Mouse (Mus musculus) liver, embryonic 12.5 days (tissue): Measurements from ENCODE around the gene Krtap9-5. TPM values are rescaled to one million over a fixed set of nuclear protein-coding genes. Genes with fewer than 3 reads are reported as not detected.

Source experiments
- ATAC-seq: fragments of 200-750 bp; cut with Nextera tagmentation; 2 replicates; pipeline ENCODE4 v1.8.0; 2017; ENCODE audit warnings: moderate number of reproducible peaks, mild to moderate bottlenecking, moderate library complexity
- H3K27ac ChIP-seq: fragments of 300-500 bp; sonication (generic); 2 replicates; pipeline ENCODE4 v1.5.1; 2016; ENCODE audit warnings: mild to moderate bottlenecking
- H3K27me3 ChIP-seq: fragments of 300-500 bp; sonication (generic); replicated peaks from 2 replicates; pipeline ENCODE4 v1.6.1; 2016; ENCODE audit warnings: mild to moderate bottlenecking, moderate library complexity
- H3K36me3 ChIP-seq: fragments of 300-500 bp; sonication (generic); 2 replicates; pipeline ENCODE4 v1.6.1; 2016; ENCODE audit warnings: mild to moderate bottlenecking, moderate library complexity
- H3K4me1 ChIP-seq: fragments of 300-500 bp; sonication (generic); 2 replicates; pipeline ENCODE4 v1.6.1; 2016
- H3K4me2 ChIP-seq: fragments of 300-500 bp; sonication (generic); 2 replicates; pipeline ENCODE4 v1.6.1; 2016; ENCODE audit warnings: mild to moderate bottlenecking, moderate library complexity
- H3K4me3 ChIP-seq: fragments of 300-500 bp; sonication (generic); 2 replicates; pipeline ENCODE4 v1.5.1; 2016; ENCODE audit warnings: mild to moderate bottlenecking, moderate library complexity
- H3K9ac ChIP-seq: fragments of 300-500 bp; sonication (generic); 2 replicates; pipeline ENCODE4 v1.6.1; 2016; ENCODE audit warnings: mild to moderate bottlenecking, moderate library complexity
- H3K9me3 ChIP-seq: fragments of 300-500 bp; sonication (generic); replicated peaks from 2 replicates; pipeline ENCODE4 v1.6.1; 2016; ENCODE audit warnings: mild to moderate bottlenecking, moderate library complexity
- WGBS: fragments of 180-500 bp; shearing (Covaris S2); methylation state at CpG from one replicate; pipeline ENCODE4 v1.1.7; 2016; ENCODE audit not compliant: insufficient replicate concordance; 5-methylcytosine and 5-hydroxymethylcytosine counted together
- polyA plus RNA-seq: library from polyadenylated mRNA; unstranded; fragments of >200 nt; fragmentation: Nextera tagmentation; extraction: Ambion mirVana; gene quantifications from 2 replicates; pipeline ENCODE4 v1.2.1, GENCODE M21; 2016

Gene Krtap9-5
- not detected in 2 replicates for polyA plus RNA-seq

DNA sequence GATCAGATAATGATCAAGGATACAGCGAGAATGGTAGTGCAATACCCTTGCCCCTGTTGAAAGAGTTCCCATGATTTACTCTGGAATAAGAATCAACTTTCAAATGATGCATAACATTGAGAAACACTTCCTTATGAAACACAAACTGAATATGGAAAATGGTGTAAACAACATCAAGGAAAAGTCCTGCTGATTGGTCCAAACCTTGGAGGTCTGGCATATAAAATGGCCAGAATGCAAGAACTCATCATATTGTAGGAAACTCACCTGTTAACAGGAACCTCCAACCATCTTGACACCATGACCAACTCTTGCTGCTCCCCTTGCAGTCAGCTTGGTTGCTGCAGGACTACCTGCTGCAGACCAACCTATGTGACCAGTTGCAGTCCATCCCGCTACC lies at the start of gene Krtap9-5:
Krtap9-5 (plus strand) TSS at position 301 of the 400 bp plus-strand sequence.
- Histone ChIP-seq H3K9me3 (no peaks in the 10 kb centered on the region), H3K4me1 (no peaks in the 10 kb centered on the region), H3K9ac (no peak within 1 kb of the TSS), H3K36me3 (no peaks in the 10 kb centered on the region), H3K4me3 (no peak within 1 kb of the TSS), H3K27ac (no peak within 1 kb of the TSS), H3K4me2 (no peak within 1 kb of the TSS), H3K27me3 (no peaks in the 10 kb centered on the region)
- no peak for ATAC-seq
- WGBS = 62% methylated on average over 2 of the region's 2 CpGs

DNA sequence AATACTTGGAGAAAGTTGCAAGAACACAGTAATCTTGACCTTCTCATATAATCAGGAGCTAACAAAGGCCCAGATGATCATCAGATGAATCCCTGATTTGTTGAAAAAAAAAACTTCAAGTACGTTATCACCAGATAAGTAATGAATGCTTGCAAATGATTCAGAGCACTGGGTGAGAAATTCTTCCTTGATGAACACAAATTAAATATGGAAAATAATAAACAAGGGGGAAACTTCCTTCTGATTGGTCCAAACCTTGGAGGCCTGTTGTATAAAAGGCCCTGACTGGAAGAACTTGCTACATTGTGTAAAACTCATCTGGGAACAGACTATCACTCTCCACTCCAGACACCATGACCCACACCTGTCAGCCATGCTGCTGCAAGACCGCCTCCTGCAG lies 40.7 kb upstream of the Krtap9-5 start, which contains the start of gene Krtap31-1:
Krtap31-1 (plus strand) TSS at position 301 of the 400 bp plus-strand sequence.
- Histone ChIP-seq H3K4me2 (no peak within 1 kb of the TSS), H3K27ac (no peak within 1 kb of the TSS), H3K9ac (no peak within 1 kb of the TSS), H3K36me3 (no peaks in the 10 kb centered on the region), H3K4me3 (no peak within 1 kb of the TSS), H3K9me3 (no peaks in the 10 kb centered on the region), H3K4me1 (no peaks in the 10 kb centered on the region), H3K27me3 (no peaks in the 10 kb centered on the region)
- 61% methylated on average over 2 of the region's 2 CpGs for WGBS
- ATAC-seq = no peak

DNA sequence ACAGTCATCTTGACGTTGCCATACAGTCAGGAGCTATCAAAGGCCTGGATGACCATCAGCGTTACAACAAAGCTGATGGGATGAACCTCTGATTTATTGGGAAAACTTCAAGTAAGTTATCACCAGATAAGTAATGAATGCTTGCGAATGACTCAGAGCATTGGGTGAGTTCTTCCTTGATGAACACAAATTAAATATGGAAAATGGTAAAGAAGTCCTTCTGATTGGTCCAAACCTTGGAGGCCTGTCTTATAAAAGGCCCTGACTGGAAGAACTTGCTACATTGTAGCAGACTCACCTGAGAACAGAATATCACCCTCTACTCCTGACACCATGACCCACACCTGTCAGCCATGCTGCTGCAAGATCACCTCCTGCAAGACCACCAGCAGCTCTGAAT lies 33.8 kb upstream of the Krtap9-5 start, which contains the start of gene Gm11565:
Gm11565 (plus strand) TSS at position 301 of the 400 bp plus-strand sequence.
- no peak for ATAC-seq
- 66% methylated on average over 3 of the region's 3 CpGs for WGBS

DNA sequence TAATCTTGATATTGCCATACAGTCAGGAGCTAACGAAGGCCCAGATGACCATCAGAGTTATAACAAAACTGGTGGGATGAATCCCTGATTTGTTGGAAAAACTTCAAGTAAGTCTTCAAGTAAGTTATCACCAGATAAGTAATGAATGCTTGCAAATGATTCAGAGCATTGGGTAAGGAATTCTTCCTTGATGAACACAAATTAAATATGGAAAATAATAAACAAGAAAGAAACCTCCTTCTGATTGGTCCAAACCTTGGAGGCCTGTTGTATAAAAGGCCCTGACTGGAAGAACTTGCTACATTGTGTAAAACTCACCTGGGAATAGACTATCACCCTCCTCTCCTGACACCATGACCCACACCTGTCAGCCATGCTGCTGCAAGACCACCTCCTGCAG lies 12.3 kb upstream of the Krtap9-5 start, which contains the start of gene Krtap31-2:
Krtap31-2 (plus strand) TSS at position 301 of the 400 bp plus-strand sequence.
- Histone ChIP-seq H3K9me3 (no peaks in the 10 kb centered on the region), H3K27ac (no peak within 1 kb of the TSS), H3K4me1 (no peaks in the 10 kb centered on the region), H3K36me3 (no peaks in the 10 kb centered on the region), H3K9ac (no peak within 1 kb of the TSS), H3K4me3 (no peak within 1 kb of the TSS), H3K4me2 (no peak within 1 kb of the TSS), H3K27me3 (no peaks in the 10 kb centered on the region)
- no peak for ATAC-seq
- 62% methylated on average over 1 of the region's 1 CpGs for WGBS

More for the DNA sequence above, 33.8 kb upstream of the Krtap9-5 start, which contains the start of gene Gm11565:
- Histone ChIP-seq H3K9ac (no peak within 1 kb of the TSS), H3K4me2 (no peak within 1 kb of the TSS), H3K27ac (no peak within 1 kb of the TSS), H3K27me3 (no peaks in the 10 kb centered on the region), H3K36me3 (no peaks in the 10 kb centered on the region), H3K4me1 (no peaks in the 10 kb centered on the region), H3K4me3 (no peak within 1 kb of the TSS), H3K9me3 (no peaks in the 10 kb centered on the region)

DNA sequence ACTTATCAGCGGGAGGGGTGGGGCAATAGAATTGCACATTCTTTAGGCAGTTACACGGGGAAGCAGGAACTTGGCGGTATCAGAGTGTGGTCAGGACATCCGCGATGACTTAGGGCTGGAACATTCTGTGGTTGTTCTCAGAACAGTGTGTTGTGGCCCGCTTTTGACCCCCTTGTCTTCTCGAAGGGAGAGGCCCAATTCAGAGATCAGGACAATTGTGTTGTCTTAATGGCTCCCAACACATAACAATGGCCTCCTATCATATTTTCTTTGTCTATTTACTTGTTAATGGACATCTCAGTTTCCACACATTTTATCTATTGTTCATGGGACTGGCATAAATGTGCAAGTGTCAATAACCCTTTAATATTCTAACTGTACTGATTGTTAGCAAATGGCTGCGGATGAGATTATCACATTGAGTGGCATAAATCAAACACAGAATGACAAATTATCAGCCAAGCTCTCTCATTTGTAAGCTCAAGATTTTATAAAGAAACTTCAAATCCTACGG lies 10.5 kb upstream of the Krtap9-5 start:
- Histone ChIP-seq H3K27ac (no peak overlapping the region), H3K4me3 (no peak overlapping the region), H3K4me2 (no peak overlapping the region), H3K36me3 (no peaks in the 10 kb centered on the region), H3K4me1 (no peaks in the 10 kb centered on the region), H3K9me3 (no peaks in the 10 kb centered on the region), H3K27me3 (no peaks in the 10 kb centered on the region), H3K9ac (no peak overlapping the region)
- ATAC-seq = no peak
- WGBS = 56% methylated on average over 9 of the region's 9 CpGs

DNA sequence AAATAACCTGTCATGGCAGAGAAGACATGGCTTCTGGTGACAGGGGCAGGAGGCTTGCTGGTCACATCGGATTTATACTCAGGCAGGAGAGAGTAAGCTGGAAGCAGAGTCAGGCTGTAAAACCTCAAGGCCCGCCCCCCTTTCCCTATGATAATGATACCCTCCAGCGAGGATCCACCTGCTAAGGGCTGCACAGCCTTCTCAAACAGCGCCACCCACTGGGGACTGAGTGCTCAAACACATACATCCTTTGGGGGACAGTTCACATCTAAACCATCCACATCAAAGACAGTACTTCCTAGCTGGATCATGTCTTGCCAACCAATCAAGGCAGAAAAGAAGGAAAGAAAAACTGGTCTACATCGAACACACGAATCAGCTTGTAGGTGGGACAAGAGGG lies 15.9 kb downstream of the Krtap9-5 start:
- no peak overlapping the region for H3K4me3 ChIP-seq
- H3K27me3 ChIP-seq = no peaks in the 10 kb centered on the region
- ATAC-seq = no peak
- H3K9ac ChIP-seq = no peak overlapping the region
- 55% methylated on average over 6 of the region's 6 CpGs for WGBS
- no peaks in the 10 kb centered on the region for H3K4me1 ChIP-seq
- no peaks in the 10 kb centered on the region for H3K36me3 ChIP-seq
- no peaks in the 10 kb centered on the region for H3K9me3 ChIP-seq
- H3K27ac ChIP-seq = no peak overlapping the region
- H3K4me2 ChIP-seq = no peak overlapping the region

DNA sequence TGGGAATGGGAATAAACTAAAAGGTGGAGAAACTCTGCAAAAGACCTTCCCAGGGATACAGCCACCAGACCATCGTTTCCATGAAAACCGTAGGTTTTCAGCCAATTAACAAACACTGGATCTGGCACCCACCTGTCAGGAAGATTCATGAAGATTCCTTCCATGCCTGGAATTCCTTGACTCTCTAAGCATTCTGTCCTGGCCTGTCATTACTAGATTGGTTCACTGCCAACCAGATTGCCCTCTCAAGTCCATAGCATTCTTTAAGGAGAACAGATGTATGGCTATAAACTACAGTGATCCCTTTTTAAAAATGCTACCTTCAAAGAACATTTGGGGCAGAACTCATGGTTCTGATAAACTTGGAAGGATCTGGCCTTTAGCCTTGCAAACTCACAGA lies 17.7 kb downstream of the Krtap9-5 start:
- H3K9ac ChIP-seq = no peak overlapping the region
- no peaks in the 10 kb centered on the region for H3K9me3 ChIP-seq
- ATAC-seq = no peak
- H3K27me3 ChIP-seq = no peaks in the 10 kb centered on the region
- no peaks in the 10 kb centered on the region for H3K4me1 ChIP-seq
- H3K4me3 ChIP-seq = no peak overlapping the region
- no peak overlapping the region for H3K27ac ChIP-seq
- no peaks in the 10 kb centered on the region for H3K36me3 ChIP-seq
- WGBS = 37% methylated on average over 2 of the region's 2 CpGs
- H3K4me2 ChIP-seq = no peak overlapping the region

DNA sequence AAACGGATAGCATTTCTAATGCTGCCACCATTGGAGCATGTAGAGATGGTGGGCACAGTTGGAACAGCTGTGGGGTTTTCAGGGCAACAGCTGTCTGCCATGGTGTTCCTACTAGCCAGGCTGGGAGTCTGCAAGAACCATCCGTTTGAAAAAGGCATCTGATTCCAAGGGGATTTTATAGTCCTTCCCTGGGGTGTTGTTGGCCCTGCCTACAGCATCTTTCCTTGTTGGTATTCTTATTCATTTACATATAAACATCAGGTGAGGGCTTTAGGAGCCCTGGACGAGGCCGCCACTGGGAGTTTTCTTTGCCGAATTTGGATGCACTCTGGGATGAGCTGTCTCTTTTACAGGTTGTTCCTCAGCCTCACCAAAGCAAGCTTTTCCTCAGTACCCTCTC lies 30.7 kb downstream of the Krtap9-5 start, which contains the start of gene Krtap29-1:
Krtap29-1 (minus strand) TSS at position 101 of the 400 bp plus-strand sequence.
- no peak within 1 kb of the TSS for H3K4me2 ChIP-seq
- H3K9me3 ChIP-seq = no peaks in the 10 kb centered on the region
- no peak within 1 kb of the TSS for H3K27ac ChIP-seq
- no peaks in the 10 kb centered on the region for H3K36me3 ChIP-seq
- 65% methylated on average over 5 of the region's 5 CpGs for WGBS
- no peaks in the 10 kb centered on the region for H3K4me1 ChIP-seq
- no peaks in the 10 kb centered on the region for H3K27me3 ChIP-seq
- no peak within 1 kb of the TSS for H3K4me3 ChIP-seq
- H3K9ac ChIP-seq = no peak within 1 kb of the TSS
- no peak for ATAC-seq

DNA sequence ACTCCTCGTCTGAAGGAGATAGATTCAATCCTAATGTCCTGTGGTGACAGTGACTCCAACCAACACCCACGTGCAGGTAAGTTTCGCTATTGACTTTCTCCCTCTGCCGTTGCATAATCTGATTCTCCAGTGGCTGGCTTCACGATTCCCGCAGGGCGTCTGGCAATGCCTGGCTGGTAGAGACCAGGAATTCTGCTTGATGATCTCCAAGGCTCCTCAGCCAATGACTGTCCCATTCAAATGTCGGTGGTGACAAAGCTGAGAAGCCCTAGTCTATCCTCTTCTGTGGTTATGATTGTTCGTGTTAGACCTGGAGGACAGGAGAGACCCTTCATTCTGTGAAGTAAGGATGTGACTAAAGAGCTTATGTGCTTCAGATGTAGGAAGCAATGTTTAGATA lies 34.5 kb downstream of the Krtap9-5 start:
- 63% methylated on average over 9 of the region's 9 CpGs for WGBS
- Histone ChIP-seq H3K9me3 (no peaks in the 10 kb centered on the region), H3K4me2 (no peak overlapping the region)

DNA sequence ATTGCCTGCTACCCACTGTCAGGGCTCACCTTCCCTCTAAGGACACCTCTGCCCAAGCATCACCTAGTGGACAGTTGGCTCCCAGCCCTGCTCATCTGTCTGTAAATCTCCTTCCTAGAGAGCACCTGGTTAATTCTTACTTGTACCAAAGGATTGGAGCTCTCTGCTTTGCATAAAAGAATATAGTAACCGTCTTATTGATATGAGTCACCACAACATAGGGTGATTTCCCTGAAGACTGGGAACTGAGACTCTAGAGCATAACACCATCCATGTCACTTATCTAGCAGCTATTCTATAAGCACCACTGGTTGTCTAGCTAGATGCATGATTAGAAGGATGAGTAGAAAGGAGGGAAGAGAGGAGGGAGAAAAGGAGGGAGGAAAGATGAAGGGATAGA lies 35.2 kb downstream of the Krtap9-5 start:
- Histone ChIP-seq H3K4me1 (no peaks in the 10 kb centered on the region), H3K36me3 (no peaks in the 10 kb centered on the region), H3K9me3 (no peaks in the 10 kb centered on the region), H3K27me3 (no peaks in the 10 kb centered on the region), H3K9ac (no peak overlapping the region), H3K27ac (no peak overlapping the region), H3K4me3 (no peak overlapping the region), H3K4me2 (no peak overlapping the region)
- no peak for ATAC-seq
- 69% methylated on average over 1 of the region's 1 CpGs for WGBS

More for the DNA sequence above, 34.5 kb downstream of the Krtap9-5 start:
- Histone ChIP-seq H3K4me1 (no peaks in the 10 kb centered on the region), H3K27ac (no peak overlapping the region), H3K36me3 (no peaks in the 10 kb centered on the region), H3K27me3 (no peaks in the 10 kb centered on the region), H3K4me3 (no peak overlapping the region), H3K9ac (no peak overlapping the region)
- no peak for ATAC-seq

DNA sequence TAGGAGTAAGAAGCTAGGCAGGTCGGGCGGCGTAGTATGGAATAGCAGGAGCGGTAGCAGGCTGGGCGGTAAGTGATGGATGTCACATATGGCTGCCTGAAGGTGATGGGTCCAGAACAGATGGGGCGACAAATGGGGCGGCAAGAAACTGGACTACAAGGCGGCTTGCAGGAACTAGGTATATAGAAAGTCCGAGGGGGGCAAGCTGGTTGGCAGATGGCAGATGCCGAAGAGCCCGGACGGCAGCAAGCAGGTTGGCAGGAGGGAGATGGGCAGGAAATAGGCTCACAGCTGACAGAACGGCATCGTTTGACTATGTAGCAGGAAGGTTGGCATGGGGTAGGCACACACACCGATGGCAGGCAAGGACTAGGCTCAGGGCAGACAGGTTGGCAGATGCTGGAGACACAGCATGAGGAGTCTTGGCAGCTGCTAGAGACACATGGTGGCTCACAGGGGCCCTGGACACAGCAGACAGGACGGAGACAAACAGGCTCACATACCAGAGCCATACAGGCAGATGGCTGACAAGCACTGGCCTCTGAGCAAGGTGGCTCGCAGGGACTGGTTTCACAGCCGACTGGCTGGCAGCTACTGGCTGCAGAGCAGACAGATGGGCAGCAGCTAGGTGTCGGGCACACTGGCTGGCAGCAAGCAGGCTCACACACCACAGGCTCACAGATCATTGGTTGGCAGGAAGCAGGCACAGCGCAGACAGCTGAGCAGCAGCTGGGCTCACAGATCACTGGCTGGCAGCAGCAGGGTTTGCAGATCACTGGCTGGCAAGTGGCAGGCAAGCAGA lies 37.2 kb downstream of the Krtap9-5 start:
- Histone ChIP-seq H3K27me3 (no peaks in the 10 kb centered on the region), H3K4me3 (no peak overlapping the region), H3K27ac (no peak overlapping the region), H3K9me3 (no peaks in the 10 kb centered on the region), H3K36me3 (no peaks in the 10 kb centered on the region), H3K9ac (no peak overlapping the region), H3K4me1 (no peaks in the 10 kb centered on the region), H3K4me2 (no peak overlapping the region)
- WGBS = 70% methylated on average over 20 of the region's 20 CpGs
- ATAC-seq = no peak

DNA sequence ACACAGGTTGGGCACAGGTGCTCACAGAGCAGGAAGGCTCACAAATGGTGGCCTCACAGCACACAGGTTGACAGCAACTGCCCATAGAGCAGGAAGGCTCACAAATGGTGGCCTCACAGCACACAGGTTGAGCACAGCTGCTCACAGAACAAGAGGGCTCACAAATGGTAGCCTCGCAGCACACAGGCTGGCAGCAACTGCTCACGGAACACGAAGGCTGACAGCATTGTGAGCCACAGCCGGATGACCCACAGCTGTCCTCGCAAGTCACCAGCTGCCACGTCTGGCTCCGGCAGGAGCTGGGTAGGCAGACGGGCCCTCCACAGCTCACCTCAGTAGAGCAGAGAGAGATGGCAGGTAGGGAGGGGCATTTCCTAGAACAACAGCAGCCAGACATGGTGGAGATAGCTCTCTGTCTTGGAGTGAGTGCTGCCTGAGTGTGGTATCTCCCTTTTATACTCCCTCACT lies 37.9 kb downstream of the Krtap9-5 start, which contains the start of gene Krtap16-1:
Krtap16-1 (minus strand) TSS at position 418 of the 468 bp plus-strand sequence.
- Histone ChIP-seq H3K36me3 (no peaks in the 10 kb centered on the region), H3K4me1 (no peaks in the 10 kb centered on the region), H3K27me3 (no peaks in the 10 kb centered on the region), H3K27ac (no peak within 1 kb of the TSS), H3K4me3 (no peak within 1 kb of the TSS), H3K9ac (no peak within 1 kb of the TSS), H3K9me3 (no peaks in the 10 kb centered on the region), H3K4me2 (no peak within 1 kb of the TSS)
- no peak for ATAC-seq
- WGBS = 76% methylated on average over 8 of the region's 8 CpGs
